Mouse (Mus musculus): ENCODE results near the gene Fam32a. TPM values are rescaled to one million over a fixed set of nuclear protein-coding genes. Genes with fewer than 3 reads are reported as not detected.

Gene Fam32a
- polyA plus RNA-seq, 1 experiment from 2014 or later, result 68.8 TPM

Other genes starting within 250 kb of the Fam32a start
- 0.86 and 1.2 TPM in 2 replicates for gene Cyp4f18, start 210.1 kb upstream of the Fam32a start, polyA plus RNA-seq (2014; fragmentation: Nextera tagmentation; extraction: Ambion mirVana)
- not detected in 2 replicates for gene Olfr372, start 178.5 kb upstream of the Fam32a start, polyA plus RNA-seq (2014; fragmentation: Nextera tagmentation; extraction: Ambion mirVana)
- gene Olfr373, start 136.6 kb upstream of the Fam32a start, polyA plus RNA-seq (2014; fragmentation: Nextera tagmentation; extraction: Ambion mirVana), result 0.04 TPM in 1 of 2 replicates, not detected in the other
- 0.10 TPM in 1 of 2 replicates, not detected in the other for gene Olfr374, start 112.7 kb upstream of the Fam32a start, polyA plus RNA-seq (2014; fragmentation: Nextera tagmentation; extraction: Ambion mirVana)
- gene Tpm4, start 84.8 kb upstream of the Fam32a start, polyA plus RNA-seq (2014; fragmentation: Nextera tagmentation; extraction: Ambion mirVana), result 699 and 718 TPM in 2 replicates
- 88.9 and 96.1 TPM in 2 replicates for gene Rab8a, start 58.5 kb upstream of the Fam32a start, polyA plus RNA-seq (2014; fragmentation: Nextera tagmentation; extraction: Ambion mirVana)
- not detected in 2 replicates for gene Hsh2d, start 30.1 kb upstream of the Fam32a start, polyA plus RNA-seq (2014; fragmentation: Nextera tagmentation; extraction: Ambion mirVana)
- gene Cib3, start 6.9 kb upstream of the Fam32a start, polyA plus RNA-seq (2014; fragmentation: Nextera tagmentation; extraction: Ambion mirVana), result not detected in 2 replicates
- gene Gm11034, start 6.1 kb upstream of the Fam32a start, polyA plus RNA-seq (2014; fragmentation: Nextera tagmentation; extraction: Ambion mirVana), result not detected in 2 replicates
- gene Ap1m1, start 20.3 kb downstream of the Fam32a start, polyA plus RNA-seq (2014; fragmentation: Nextera tagmentation; extraction: Ambion mirVana), result 110 and 125 TPM in 2 replicates
- 32.7 and 38.4 TPM in 2 replicates for gene Gm10282, start 85.5 kb downstream of the Fam32a start, polyA plus RNA-seq (2014; fragmentation: Nextera tagmentation; extraction: Ambion mirVana)
- gene Klf2, start 99.3 kb downstream of the Fam32a start, polyA plus RNA-seq (2014; fragmentation: Nextera tagmentation; extraction: Ambion mirVana), result 12.1 and 13.9 TPM in 2 replicates
- gene Eps15l1, start 201.7 kb downstream of the Fam32a start, polyA plus RNA-seq (2014; fragmentation: Nextera tagmentation; extraction: Ambion mirVana), result 40.7 and 72.3 TPM in 2 replicates
- 1.6 and 2.1 TPM in 2 replicates for gene Calr3, start 224.1 kb downstream of the Fam32a start, polyA plus RNA-seq (2014; fragmentation: Nextera tagmentation; extraction: Ambion mirVana)
- gene 1700030K09Rik, start 224.2 kb downstream of the Fam32a start, polyA plus RNA-seq (2014; fragmentation: Nextera tagmentation; extraction: Ambion mirVana), result 13.9 and 14.6 TPM in 2 replicates